Mouse (Mus musculus) olfactory bulb, adult 2 months (tissue): ENCODE measurements around the gene Lamtor1. TPM values are rescaled to one million over a fixed set of nuclear protein-coding genes. Genes with fewer than 3 reads are reported as not detected.

Experiments
- H3K27ac ChIP-seq: fragments of 200-500 bp; 2 replicates; pipeline ENCODE4 v1.5.1; 2012; ENCODE audit warnings: low read depth, low read length; ENCODE audit not compliant: insufficient read depth
- H3K4me1 ChIP-seq: fragments of 200-500 bp; 2 replicates; pipeline ENCODE4 v1.6.1; 2012; ENCODE audit warnings: low read length; ENCODE audit not compliant: control insufficient read depth, insufficient read depth
- H3K4me3 ChIP-seq: fragments of 200-500 bp; 2 replicates; pipeline ENCODE4 v1.5.1; 2012; ENCODE audit warnings: mild to moderate bottlenecking, low read depth, low read length, moderate library complexity; ENCODE audit not compliant: insufficient read depth
- CTCF ChIP-seq: fragments of 200-500 bp; IDR thresholded peaks from 2 replicates; pipeline ENCODE4 v1.5.1; 2012; ENCODE audit warnings: low read depth, mild to moderate bottlenecking, low read length, moderate library complexity; ENCODE audit not compliant: insufficient read depth
- POLR2A ChIP-seq: fragments of 200-500 bp; IDR thresholded peaks from 2 replicates; pipeline ENCODE4 v1.6.1; 2012; ENCODE audit warnings: mild to moderate bottlenecking, low read depth, low read length, moderate library complexity; ENCODE audit not compliant: insufficient read depth
- WGBS: fragments of 180-500 bp; shearing (Covaris S2); methylation state at CpG from one replicate; pipeline ENCODE4 v1.1.7; 2018; 5-methylcytosine and 5-hydroxymethylcytosine counted together
- polyA plus RNA-seq: library from polyadenylated mRNA; stranded (reverse); fragments of >200 nt; gene quantifications from 2 replicates; pipeline ENCODE4 v1.2.4, GENCODE M21; 2012; ENCODE audit warnings: low replicate concordance; ENCODE audit not compliant: missing spikeins, insufficient read depth, insufficient read length

Lamtor1 gene
- polyA plus RNA-seq, 1 experiment, result not detected

- Histone ChIP-seq H3K4me1 (peaks cover 15% of the 10 kb centered on the region), H3K27ac (peak overlapping the region; percentile 88), H3K4me3 (no peak overlapping the region)
- TF ChIP-seq POLR2A (no peak), CTCF (no peak)
- WGBS, result 9% methylated on average over 2 of the region's 2 CpGs
Observed at GRCm38 (mm10) chr7:101971721-101972120, 66.0 kb downstream of the Lamtor1 start.

- H3K4me1 ChIP-seq, result peaks cover 15% of the 10 kb centered on the region
- TF ChIP-seq POLR2A, result no peak
- no peak for TF ChIP-seq CTCF
- WGBS, result 84% methylated on average over 3 of the region's 3 CpGs
- no peak overlapping the region for H3K27ac ChIP-seq
- H3K4me3 ChIP-seq, result no peak overlapping the region
Observed at GRCm38 (mm10) chr7:101973730-101974129, 68.0 kb downstream of the Lamtor1 start.

- Histone ChIP-seq H3K27ac (no peak overlapping the region), H3K4me3 (no peak overlapping the region), H3K4me1 (peaks cover 14% of the 10 kb centered on the region)
- TF ChIP-seq CTCF (no peak), POLR2A (no peak)
- 21% methylated on average over 2 of the region's 2 CpGs for WGBS
Observed at GRCm38 (mm10) chr7:101974505-101974904, 68.8 kb downstream of the Lamtor1 start.

Other genes starting within 250 kb of the Lamtor1 start
- gene Clpb, start 242.3 kb upstream of the Lamtor1 start, polyA plus RNA-seq, result not detected in 2 replicates
- gene Phox2a, start 87.6 kb upstream of the Lamtor1 start, polyA plus RNA-seq, result not detected in 2 replicates
- gene Inppl1, start 67.7 kb upstream of the Lamtor1 start, polyA plus RNA-seq, result not detected in 2 replicates
- gene Folr2, start 48.7 kb upstream of the Lamtor1 start, polyA plus RNA-seq, result not detected in 2 replicates
- not detected in 2 replicates for gene Anapc15, start 42.2 kb upstream of the Lamtor1 start, polyA plus RNA-seq
- gene Folr1, start 35.1 kb upstream of the Lamtor1 start, polyA plus RNA-seq, result not detected in 2 replicates
- not detected in 2 replicates for gene Tomt, start 455 bp downstream of the Lamtor1 start, polyA plus RNA-seq
- gene Lrrc51, start 28.0 kb downstream of the Lamtor1 start, polyA plus RNA-seq, result not detected in 2 replicates
- 257 TPM in 1 of 2 replicates, not detected in the other for gene Numa1, start 28.2 kb downstream of the Lamtor1 start, polyA plus RNA-seq
- gene Il18bp, start 112.8 kb downstream of the Lamtor1 start, polyA plus RNA-seq, result not detected in 2 replicates
- gene Rnf121, start 159.6 kb downstream of the Lamtor1 start, polyA plus RNA-seq, result not detected in 2 replicates
- not detected in 2 replicates for gene Xndc1, start 159.6 kb downstream of the Lamtor1 start, polyA plus RNA-seq
- not detected in 2 replicates for gene Xntrpc, start 159.8 kb downstream of the Lamtor1 start, polyA plus RNA-seq
- gene Trpc2, start 177.2 kb downstream of the Lamtor1 start, polyA plus RNA-seq, result not detected in 2 replicates
- gene Art1, start 195.8 kb downstream of the Lamtor1 start, polyA plus RNA-seq, result not detected in 2 replicates
- gene Art5, start 203.6 kb downstream of the Lamtor1 start, polyA plus RNA-seq, result not detected in 2 replicates
- gene Chrna10, start 210.9 kb downstream of the Lamtor1 start, polyA plus RNA-seq, result not detected in 2 replicates